Mouse (Mus musculus): Measurements from ENCODE around the gene Mcf2l.

Gene Mcf2l

GRCm38 (mm10) chr8:12912011-12912410 lies 38.4 kb downstream of the Mcf2l start:
- DNase-seq (ENCODE audit: low spot score in 2 of 2): no peak

DNA sequence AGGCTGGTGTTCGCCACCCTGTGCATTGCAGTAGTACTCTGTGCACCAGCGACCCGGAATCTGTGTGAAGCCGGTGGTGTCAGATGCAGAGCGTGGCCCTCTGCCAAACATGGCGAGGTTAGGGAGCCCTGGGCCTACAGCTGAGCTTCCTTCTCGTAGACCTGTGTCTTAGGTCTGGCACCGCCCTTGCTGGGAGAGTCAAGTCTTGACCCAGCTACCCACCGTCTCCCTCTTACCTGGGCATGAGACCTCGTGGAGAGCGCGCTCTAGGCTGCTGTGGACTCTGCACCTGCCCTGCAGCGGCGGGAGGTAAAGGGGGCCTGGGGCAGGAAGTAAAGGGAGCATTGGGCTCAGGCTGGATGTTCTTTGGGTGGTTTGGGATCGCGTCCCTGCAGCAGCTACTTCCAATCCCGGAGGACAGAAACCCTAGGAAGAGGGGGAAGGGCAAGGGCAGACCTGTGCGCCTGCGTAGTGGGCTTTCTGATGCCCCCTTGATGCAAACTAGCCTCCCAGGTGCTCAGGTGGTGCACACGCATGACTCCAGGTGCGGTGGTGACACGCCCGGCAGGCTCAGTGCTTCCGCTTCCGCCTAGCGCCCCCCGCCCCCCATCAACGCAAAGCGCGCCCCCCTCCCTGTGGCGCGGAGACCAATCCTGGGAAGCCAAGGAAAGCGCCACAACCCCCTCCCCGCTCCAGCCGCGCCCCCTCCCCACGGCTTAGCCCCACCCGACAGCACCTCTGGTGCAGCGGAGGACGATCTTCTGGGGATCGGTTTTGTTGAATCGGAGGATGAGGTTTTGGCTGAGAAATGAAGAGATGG lies 41.8 kb downstream of the Mcf2l start:
- no peak for DNase-seq (ENCODE audit: low spot score in 2 of 2)

DNA sequence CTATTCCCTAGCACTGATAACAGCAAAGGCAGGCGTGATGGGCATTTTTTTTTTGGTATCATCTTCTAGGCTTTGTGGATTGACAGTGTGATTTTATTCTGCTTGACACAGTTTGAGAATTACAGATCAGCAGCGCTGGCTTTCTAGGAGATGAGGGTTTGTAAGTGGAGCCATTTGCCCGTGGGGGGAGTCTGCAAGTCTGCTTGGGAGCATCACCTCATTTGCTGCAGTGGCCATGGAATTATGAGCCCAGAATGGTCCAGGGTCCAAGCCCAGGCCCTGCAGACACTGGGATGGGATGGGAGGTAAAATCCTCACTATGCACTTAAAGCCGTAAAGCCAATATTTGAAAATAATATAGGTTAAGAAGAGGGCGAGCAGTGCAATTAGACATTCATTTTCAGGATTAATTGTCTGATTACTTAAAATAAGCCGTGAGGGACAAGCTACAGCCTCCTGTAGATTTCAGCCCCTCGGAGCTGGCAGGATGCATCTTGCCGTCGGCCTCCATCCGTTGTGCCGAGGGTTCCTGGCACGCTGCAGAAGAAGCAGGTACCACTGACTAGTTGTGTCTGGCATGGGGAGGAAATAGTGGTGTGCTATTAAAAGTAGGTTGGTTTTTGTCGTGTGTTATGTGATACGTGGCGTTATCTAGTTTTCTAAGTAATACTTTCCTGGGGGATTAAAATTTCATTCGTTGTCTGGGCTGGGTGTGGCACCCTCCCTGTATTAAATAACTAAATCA lies 42.7 kb downstream of the Mcf2l start:
- no peak for DNase-seq (ENCODE audit: low spot score in 2 of 2)

DNA sequence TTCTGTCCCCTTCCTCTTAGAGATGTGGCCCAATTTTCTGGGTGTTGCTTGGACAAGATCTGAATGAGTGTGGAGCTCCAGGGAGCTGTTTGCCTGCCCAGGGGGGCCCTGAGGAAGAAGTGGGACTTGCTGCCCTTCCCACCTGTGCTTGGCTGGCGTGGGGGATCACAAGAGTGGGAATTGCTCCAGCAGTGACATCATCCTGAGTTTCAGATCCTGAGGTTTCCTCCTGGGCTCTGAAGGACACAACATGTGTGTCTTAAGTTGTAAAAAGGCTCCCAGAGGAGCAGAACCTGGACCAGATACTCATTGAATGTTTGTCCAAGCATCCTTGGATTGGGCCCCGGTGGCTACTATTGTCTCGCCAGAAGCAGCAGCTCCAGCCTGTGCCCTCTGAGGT lies 43.4 kb downstream of the Mcf2l start:
- no peak for DNase-seq (ENCODE audit: low spot score in 2 of 2)

- DNase-seq (ENCODE audit: low spot score in 2 of 2): no peak
Measured at GRCm38 (mm10) chr8:12917831-12918230, 44.2 kb downstream of the Mcf2l start.

DNA sequence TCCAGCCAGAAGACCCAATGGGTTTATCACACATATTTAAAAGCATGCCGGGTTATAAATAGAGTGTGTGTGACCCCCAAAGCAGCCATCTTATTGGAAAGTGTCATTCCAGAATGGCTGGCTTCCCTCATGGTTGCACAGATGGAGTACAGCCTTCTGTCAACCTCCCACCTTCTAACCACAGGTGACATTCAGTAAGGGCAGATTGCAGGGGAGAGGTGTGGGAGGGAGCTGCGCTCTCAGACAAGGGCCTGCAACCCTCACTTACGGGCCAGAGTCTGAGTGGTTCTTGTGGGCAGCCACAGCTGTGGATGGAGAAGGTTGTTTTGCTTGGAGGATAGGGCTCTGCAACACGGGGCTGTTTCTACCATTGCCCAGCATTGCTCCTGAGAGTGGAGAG lies 47.0 kb downstream of the Mcf2l start:
- no peak for DNase-seq (ENCODE audit: low spot score in 2 of 2)

DNA sequence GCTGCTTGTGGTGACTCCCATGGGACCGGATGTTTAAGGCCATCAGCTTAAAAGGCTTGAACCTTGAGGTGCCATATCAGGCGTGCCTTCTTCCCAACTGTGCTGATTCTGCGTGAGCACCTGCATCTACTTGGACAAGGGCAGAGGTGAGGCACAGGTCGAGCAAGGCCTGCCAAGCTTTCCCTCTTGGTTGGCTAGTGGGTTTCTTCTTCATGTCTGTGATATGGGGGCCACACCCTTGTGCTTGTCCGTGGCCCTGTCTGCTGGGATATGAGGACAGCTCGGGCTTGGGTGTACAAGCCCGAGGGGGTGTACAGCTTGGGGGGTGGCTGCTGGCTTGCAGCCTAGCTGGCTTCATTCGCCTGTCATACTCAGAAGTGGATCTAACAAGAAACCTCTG lies 51.4 kb downstream of the Mcf2l start:
- DNase-seq (ENCODE audit: low spot score in 2 of 2): no peak

GRCm38 (mm10) chr8:12925941-12926381 lies 52.4 kb downstream of the Mcf2l start:
- no peak for DNase-seq (ENCODE audit: low spot score in 2 of 2)

GRCm38 (mm10) chr8:12927204-12927983 lies 53.8 kb downstream of the Mcf2l start:
- DNase-seq (ENCODE audit: low spot score in 2 of 2): no peak

DNA sequence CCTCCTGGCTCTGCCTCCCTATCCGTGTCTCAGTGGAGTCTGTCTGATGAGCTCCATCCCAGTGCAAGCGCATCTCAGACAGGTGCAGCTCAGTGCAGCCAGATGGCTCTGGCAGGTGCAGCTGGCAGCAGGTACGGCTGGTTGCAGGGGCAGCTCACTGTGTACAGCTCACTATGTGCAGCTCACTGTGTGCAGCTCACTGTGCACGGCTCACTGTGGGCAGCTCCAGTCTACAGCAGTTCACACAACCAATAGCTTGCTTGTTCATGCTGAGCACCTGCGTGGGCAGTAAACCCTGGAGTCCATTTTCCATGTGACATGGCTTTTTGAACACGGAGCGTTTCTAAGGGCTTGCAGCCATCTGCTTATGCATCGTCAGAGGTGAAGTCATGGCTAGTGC lies 54.4 kb downstream of the Mcf2l start:
- no peak for DNase-seq (ENCODE audit: low spot score in 2 of 2)

GRCm38 (mm10) chr8:12928931-12929330 lies 55.3 kb downstream of the Mcf2l start:
- no peak for DNase-seq (ENCODE audit: low spot score in 2 of 2)

DNA sequence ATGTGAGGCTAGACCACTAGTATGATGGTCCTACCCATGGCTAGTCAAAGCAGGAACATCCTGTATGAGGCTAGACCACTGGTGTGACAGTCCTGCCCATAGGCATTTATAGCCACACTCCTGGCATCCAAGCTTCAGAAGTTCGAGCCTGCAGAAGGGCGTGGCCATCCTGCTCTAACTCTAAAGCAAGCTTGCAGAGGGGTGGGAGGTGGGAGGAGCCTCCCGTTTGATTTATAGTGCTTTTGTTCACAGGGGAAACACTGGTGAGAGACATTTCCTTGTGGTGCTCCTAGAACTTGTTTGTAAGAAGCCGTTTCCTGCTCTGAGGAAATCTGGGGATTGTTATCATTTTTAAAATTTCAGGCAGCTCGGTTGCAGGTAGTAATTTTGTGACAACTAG lies 56.7 kb downstream of the Mcf2l start:
- no peak for DNase-seq (ENCODE audit: low spot score in 2 of 2)

- DNase-seq (ENCODE audit: low spot score in 2 of 2): no peak
Measured at GRCm38 (mm10) chr8:12931426-12931825, 57.8 kb downstream of the Mcf2l start.

- DNase-seq (ENCODE audit: low spot score in 2 of 2): no peak
Measured at GRCm38 (mm10) chr8:12932520-12932919, 58.9 kb downstream of the Mcf2l start.

DNA sequence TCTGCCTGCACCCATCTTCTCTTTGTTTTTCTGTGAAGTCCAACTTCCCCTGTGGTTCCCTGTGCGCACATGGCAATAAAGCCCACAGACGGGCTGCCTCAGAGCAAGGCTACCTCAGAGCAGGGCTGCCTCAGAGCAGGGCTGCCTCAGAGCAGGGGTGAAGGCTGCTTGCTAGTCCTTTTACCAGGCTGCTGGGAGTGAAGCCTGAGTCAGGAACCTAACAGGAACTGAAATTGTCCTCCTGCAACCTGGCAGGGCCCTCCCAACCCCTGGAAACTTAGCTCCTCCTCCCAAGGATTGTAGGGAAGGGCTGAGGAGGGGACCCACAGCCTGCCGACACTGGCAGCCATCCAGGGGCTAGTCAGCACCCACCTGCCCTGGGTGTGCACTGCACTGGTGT lies 60.2 kb downstream of the Mcf2l start:
- DNase-seq (ENCODE audit: low spot score in 2 of 2): no peak

DNA sequence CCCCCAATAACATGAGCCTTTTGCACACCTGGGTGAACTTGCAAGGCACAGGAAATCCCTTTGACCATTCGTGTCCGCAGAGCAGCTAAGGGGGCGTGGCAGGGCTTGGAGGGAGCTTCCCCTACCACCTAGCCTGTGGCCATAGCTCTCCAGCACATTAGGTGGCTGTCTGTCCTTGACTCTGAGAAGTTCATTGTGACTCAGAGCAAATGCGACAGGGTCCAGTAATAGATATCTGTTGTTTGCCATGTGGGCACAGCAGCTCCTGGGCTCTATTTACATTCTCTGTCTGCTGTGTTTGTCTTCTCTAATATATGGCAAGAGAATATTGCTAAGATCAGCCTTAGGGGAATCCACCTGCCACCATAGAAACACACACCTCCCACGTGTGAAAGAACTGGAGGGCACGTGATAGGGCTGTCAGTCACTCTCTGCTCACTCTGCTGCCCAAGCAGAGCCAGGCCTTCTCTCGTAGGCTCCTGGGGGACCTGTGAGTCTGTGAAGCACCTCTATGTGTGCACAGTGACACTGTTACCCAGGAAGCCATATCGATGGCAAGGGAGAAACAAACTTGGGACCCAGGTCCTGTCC lies 60.9 kb downstream of the Mcf2l start:
- no peak for DNase-seq (ENCODE audit: low spot score in 2 of 2)

GRCm38 (mm10) chr8:12940549-12940948 lies 66.9 kb downstream of the Mcf2l start:
- DNase-seq (ENCODE audit: low spot score in 2 of 2): no peak

DNA sequence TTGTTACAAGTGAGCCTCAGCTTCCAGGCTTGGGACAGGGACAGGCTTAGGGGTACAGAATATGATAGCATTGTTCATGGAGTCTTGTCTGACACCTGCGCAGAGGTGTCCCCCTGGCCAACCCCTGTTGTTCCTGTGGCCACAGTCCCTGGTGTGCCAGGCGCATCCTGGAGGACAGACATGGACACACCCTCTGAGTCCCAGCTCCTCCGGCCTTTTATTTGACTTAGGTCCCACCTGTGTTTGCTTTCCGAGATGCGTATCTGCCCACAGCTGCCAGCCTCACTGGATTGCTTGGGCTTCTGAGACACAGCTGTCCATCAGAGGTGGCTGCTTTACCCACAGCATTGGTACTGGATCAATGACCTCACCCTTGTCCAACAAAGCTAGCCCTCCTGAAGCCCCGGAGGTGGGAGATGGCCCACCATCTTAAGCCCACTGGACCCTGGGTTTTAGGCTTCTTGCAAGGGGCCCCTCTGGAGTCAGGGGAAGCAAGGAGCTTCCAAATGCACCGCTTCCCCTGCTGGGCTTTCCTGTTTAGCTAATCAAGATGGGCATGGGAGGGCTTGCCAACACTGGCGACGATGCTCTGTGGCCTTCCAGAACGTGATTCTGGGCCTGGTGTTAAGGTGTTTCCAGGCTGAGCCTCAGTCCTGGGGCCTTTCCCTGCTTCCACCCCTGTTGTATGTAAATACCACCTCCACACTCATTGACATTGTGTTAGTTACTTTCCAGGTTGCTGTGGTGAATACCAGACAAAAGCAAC lies 67.7 kb downstream of the Mcf2l start:
- DNase-seq (ENCODE audit: low spot score in 2 of 2): no peak

- no peak for DNase-seq (ENCODE audit: low spot score in 2 of 2)
Measured at GRCm38 (mm10) chr8:12947604-12948573, 74.3 kb downstream of the Mcf2l start.

DNA sequence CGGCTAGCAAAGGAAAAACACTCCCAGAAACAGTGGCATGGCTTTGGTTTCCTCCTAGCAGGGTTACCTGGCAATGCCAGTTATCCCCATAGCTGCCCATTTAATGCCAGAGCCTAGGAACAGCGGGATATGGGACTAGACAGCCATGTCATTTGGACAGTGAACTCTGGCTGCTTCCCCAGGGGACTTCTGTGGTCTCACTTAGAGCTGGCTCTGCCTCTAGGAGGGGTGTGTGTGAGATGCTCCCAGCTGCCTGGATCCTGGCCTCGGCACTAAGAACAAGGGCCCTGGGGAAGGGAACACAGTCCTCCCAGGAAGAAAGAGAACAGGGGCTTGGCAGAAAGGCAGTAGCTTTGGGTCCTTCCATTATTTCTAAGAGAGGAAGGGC lies 75.0 kb downstream of the Mcf2l start:
- no peak for DNase-seq (ENCODE audit: low spot score in 2 of 2)

Measured in spleen, postnatal 14 days (tissue).